In the genomic region with DNA sequence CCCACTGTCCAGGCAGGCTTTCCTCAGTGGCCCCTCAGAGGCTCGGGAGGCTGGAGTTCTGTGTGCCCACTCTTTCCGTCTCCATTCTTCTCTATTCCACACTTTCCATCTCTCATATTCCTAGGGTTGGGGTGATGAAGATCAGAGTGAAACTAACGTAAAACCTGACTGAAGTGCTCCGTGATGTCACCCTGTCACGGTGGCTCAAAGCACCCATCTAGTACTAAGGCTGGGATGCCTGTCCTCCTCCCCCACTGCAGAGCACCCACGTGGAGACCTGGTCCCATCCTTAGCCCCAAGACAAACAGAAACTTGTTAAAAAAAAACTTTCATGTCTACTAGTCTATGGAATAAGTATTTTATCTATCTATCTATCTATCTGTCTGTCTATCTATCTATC, we compare ENCODE assay signal across 15 mouse cellular contexts. TPM values are rescaled to one million over a fixed set of nuclear protein-coding genes. Genes with fewer than 3 reads are reported as not detected.
DNase-seq lines count a peak whose midpoint lies in the region; ATAC-seq and TF ChIP-seq lines count a peak whose summit lies in the region.
"Had no signal": no experiment of that assay in that cellular context is flagged by ENCODE, and none has a peak within 500 bp of the region (broad histone marks: within the 10 kb centered on the region; RNA-seq: fewer than 3 reads in every experiment).

No protein-coding gene starts in this region.

- 93% methylated on average over 6 of the region's 6 CpGs for WGBS in hindbrain, embryonic 11.5 days
- WGBS in hindbrain, postnatal 0 days = 87% methylated on average over 6 of the region's 6 CpGs
- WGBS in liver, embryonic 11.5 days = 46% methylated on average over 6 of the region's 6 CpGs
- WGBS in midbrain, embryonic 11.5 days = 90% methylated on average over 6 of the region's 6 CpGs

- H3K4me2 ChIP-seq in hindbrain, embryonic 11.5 days (replicated peaks; ENCODE audit: low read depth, low read length) = no peak overlapping the region
- no peak overlapping the region for H3K4me2 ChIP-seq in hindbrain, postnatal 0 days (ENCODE audit: low read depth, low read length)
- peak overlapping the region; percentile 46 for H3K4me2 ChIP-seq in liver, embryonic 11.5 days
- no peak overlapping the region for H3K4me2 ChIP-seq in midbrain, embryonic 11.5 days
- H3K4me2 ChIP-seq: neural tube, embryonic 12.5 days had no signal

- no peak for TF ChIP-seq CTCF in hindbrain, postnatal 0 days (IDR thresholded peaks at IDR 0.05; ENCODE audit: low read depth)

- H3K9me3 ChIP-seq in hindbrain, embryonic 11.5 days (ENCODE audit: control insufficient read depth, low read length) = no peaks in the 10 kb centered on the region
- no peaks in the 10 kb centered on the region for H3K9me3 ChIP-seq in hindbrain, postnatal 0 days (ENCODE audit: low read length)
- H3K9me3 ChIP-seq in liver, embryonic 11.5 days (ENCODE audit: control insufficient read depth, low read length) = no peaks in the 10 kb centered on the region
- no peaks in the 10 kb centered on the region for H3K9me3 ChIP-seq in midbrain, embryonic 11.5 days (ENCODE audit: control insufficient read depth, low read length)
- H3K9me3 ChIP-seq: neural tube, embryonic 12.5 days had no signal

- H3K27me3 ChIP-seq in hindbrain, embryonic 11.5 days (ENCODE audit: control insufficient read depth, insufficient read depth, low read length) = no peaks in the 10 kb centered on the region
- H3K27me3 ChIP-seq in hindbrain, postnatal 0 days (ENCODE audit: insufficient read depth, low read length) = no peaks in the 10 kb centered on the region
- H3K27me3 ChIP-seq in liver, embryonic 11.5 days (replicated peaks; ENCODE audit: control insufficient read depth, insufficient read depth, low read length) = no peaks in the 10 kb centered on the region
- H3K27me3 ChIP-seq in midbrain, embryonic 11.5 days (ENCODE audit: control insufficient read depth, insufficient read depth, low read length) = no peaks in the 10 kb centered on the region
- H3K27me3 ChIP-seq: neural tube, embryonic 12.5 days had no signal

- DNase-seq in hindbrain, embryonic 11.5 days (ENCODE audit: low spot score) = no peak
- no peak for DNase-seq in hindbrain, postnatal 0 days (ENCODE audit: low spot score)
- DNase-seq in thymus, postnatal 4 days = peak; percentile 36
- DNase-seq in thymus, adult 18-20 months = no peak
- no peak for DNase-seq in liver, embryonic 11.5 days (ENCODE audit: low spot score)
- DNase-seq in midbrain, embryonic 11.5 days (ENCODE audit: low spot score, missing footprints) = no peak
- DNase-seq: gastrocnemius, postnatal 10 days; lung, adult 2 months; right cerebral cortex, postnatal 14 days had no signal

- no peak for ATAC-seq in hindbrain, embryonic 11.5 days (ENCODE audit: low FRiP score)
- ATAC-seq in hindbrain, postnatal 0 days = no peak
- ATAC-seq in liver, embryonic 11.5 days (replicated peaks; ENCODE audit: low FRiP score) = no peak
- ATAC-seq in megakaryocyte progenitor cell, adult 5-6 weeks (replicated peaks; ENCODE audit: poor library complexity) = no peak
- ATAC-seq in midbrain, embryonic 11.5 days (ENCODE audit: low FRiP score) = no peak

- no peak overlapping the region for H3K4me3 ChIP-seq in hindbrain, embryonic 11.5 days (ENCODE audit: low read depth, low read length)
- H3K4me3 ChIP-seq in hindbrain, postnatal 0 days (ENCODE audit: low read length) = no peak overlapping the region
- no peak overlapping the region for H3K4me3 ChIP-seq in liver, embryonic 11.5 days (ENCODE audit: low read depth, low read length)
- H3K4me3 ChIP-seq in midbrain, embryonic 11.5 days (ENCODE audit: low read depth, low read length) = no peak overlapping the region
- H3K4me3 ChIP-seq: erythroblast, embryonic 14.5 days; neural tube, embryonic 12.5 days had no signal

- no peak overlapping the region for H3K9ac ChIP-seq in hindbrain, embryonic 11.5 days (ENCODE audit: low read depth, low read length)
- no peak overlapping the region for H3K9ac ChIP-seq in hindbrain, postnatal 0 days (replicated peaks; ENCODE audit: low read length)
- 0 out of 2 replicates have a peak overlapping the region, but pooled peaks have one; percentile 37 for H3K9ac ChIP-seq in liver, embryonic 11.5 days (ENCODE audit: low read depth, low read length)
- no peak overlapping the region for H3K9ac ChIP-seq in midbrain, embryonic 11.5 days (ENCODE audit: low read length)
- H3K9ac ChIP-seq: neural tube, embryonic 12.5 days had no signal

- H3K4me1 ChIP-seq in hindbrain, embryonic 11.5 days (replicated peaks; ENCODE audit: control insufficient read depth, insufficient read depth, low read length) = peaks cover 7% of the 10 kb centered on the region; the same call in 1 of the 2 replicates
- H3K4me1 ChIP-seq in hindbrain, postnatal 0 days (ENCODE audit: insufficient read depth, low read length) = no peaks in the 10 kb centered on the region; the same call in none of the 2 replicates
- H3K4me1 ChIP-seq in liver, embryonic 11.5 days (replicated peaks; ENCODE audit: control insufficient read depth, insufficient read depth, low read length) = peaks cover 21% of the 10 kb centered on the region
- no peaks in the 10 kb centered on the region; the same call in 1 of the 2 replicates for H3K4me1 ChIP-seq in midbrain, embryonic 11.5 days (ENCODE audit: control insufficient read depth, insufficient read depth, low read length)

- no peaks in the 10 kb centered on the region for H3K36me3 ChIP-seq in hindbrain, embryonic 11.5 days (ENCODE audit: control insufficient read depth, insufficient read depth, low read length)
- H3K36me3 ChIP-seq in hindbrain, postnatal 0 days (ENCODE audit: insufficient read depth, low read length) = no peaks in the 10 kb centered on the region
- H3K36me3 ChIP-seq in liver, embryonic 11.5 days (ENCODE audit: control insufficient read depth, insufficient read depth, low read length) = no peaks in the 10 kb centered on the region
- H3K36me3 ChIP-seq in midbrain, embryonic 11.5 days (ENCODE audit: control insufficient read depth, insufficient read depth, low read length) = no peaks in the 10 kb centered on the region
- H3K36me3 ChIP-seq: neural tube, embryonic 12.5 days had no signal

- 0 out of 2 replicates have a peak overlapping the region, but pooled peaks have one; percentile 36 for H3K27ac ChIP-seq in hindbrain, embryonic 11.5 days (ENCODE audit: low read depth, low read length)
- no peak overlapping the region for H3K27ac ChIP-seq in hindbrain, postnatal 0 days
- peak overlapping the region; percentile 79; the same call in 1 of the 2 replicates for H3K27ac ChIP-seq in liver, embryonic 11.5 days (ENCODE audit: low read depth, low read length)
- no peak overlapping the region for H3K27ac ChIP-seq in midbrain, embryonic 11.5 days (ENCODE audit: low read depth, low read length)

RNA-seq across cellular contexts. Expression of a gene that starts 14.1 kb away (rescaled TPM):
- polyA plus RNA-seq in hindbrain, embryonic 11.5 days (2014; fragmentation: Nextera tagmentation; extraction: Ambion mirVana) = 0.31 and 0.42 TPM in 2 replicates
- 0.10 and 0.97 TPM in 2 replicates for total RNA-seq in hindbrain, postnatal 0 days (2014; rRNA removed)
- 0.39 and 0.68 TPM in 2 replicates for polyA plus RNA-seq in hindbrain, postnatal 0 days (2015; fragmentation: Nextera tagmentation; extraction: Ambion mirVana)
- polyA plus RNA-seq in liver, embryonic 11.5 days (2014; fragmentation: Nextera tagmentation; extraction: Ambion mirVana) = 0.17 and 0.53 TPM in 2 replicates
- total RNA-seq in megakaryocyte progenitor cell, adult 5-6 weeks (2015) = 0.10 and 0.59 TPM in 2 replicates
- total RNA-seq in megakaryocyte progenitor cell, adult 5-6 weeks (2017) = 0.34 and 0.62 TPM in 2 replicates
- 0.15 and 0.39 TPM in 2 replicates for polyA plus RNA-seq in midbrain, embryonic 11.5 days (2014; fragmentation: Nextera tagmentation; extraction: Ambion mirVana)
- total RNA-seq: adrenal gland, adult 2 months; MEL had no signal
- polyA plus RNA-seq: large intestine, adult 2 months; neural tube, embryonic 12.5 days had no signal

Comparison
In these comparisons a context has a peak if more than half of its experiments do, and no peak if none do; other contexts are left out.
1. H3K27ac ChIP-seq: peak in hindbrain, embryonic 11.5 days (single experiment) and liver, embryonic 11.5 days (single experiment); none in hindbrain, postnatal 0 days (single experiment) and midbrain, embryonic 11.5 days (single experiment).